Mouse (Mus musculus) lung, postnatal 10 days (tissue): ENCODE data around the gene Ccl2.
A peak's percentile ranks its signal among the peaks of the same experiment; 100 is the strongest.

Experiments used
- DNase-seq: peaks from one replicate; pipeline ENCODE4 v3.0.0; 2021

Ccl2 gene

GRCm38 (mm10) chr11:82038535-82038934 lies 3.2 kb downstream of the Ccl2 start, which contains the start of gene Gm17268:
TSS of gene Gm17268 (minus strand) at chr11:82038562.
- DNase-seq, result peak; percentile 25

DNA sequence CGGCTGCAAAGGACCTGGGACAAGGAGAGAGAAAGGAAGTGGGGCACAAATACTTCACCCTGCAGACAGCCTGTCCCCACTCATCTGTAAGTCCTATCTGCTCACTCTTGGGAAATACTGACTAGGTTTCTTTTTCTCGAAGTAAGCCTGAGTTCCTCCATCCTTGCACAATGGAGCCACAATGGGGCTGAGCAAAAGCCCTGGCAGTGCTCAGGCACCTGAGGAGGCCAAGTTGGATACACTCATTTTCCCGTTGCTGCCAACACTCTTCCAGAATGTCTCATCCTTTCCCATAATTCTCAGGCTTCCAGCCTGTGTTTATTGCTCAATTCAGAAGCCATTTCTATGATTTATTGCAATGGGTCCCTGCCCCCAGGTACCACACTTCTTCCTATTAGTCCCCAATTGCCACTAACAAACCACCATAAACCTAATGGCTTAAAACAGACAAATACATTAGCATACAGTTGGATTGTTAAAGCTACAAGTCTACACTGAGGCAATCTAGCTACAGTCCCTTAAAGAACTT lies 3.8 kb downstream of the Ccl2 start:
- DNase-seq, result no peak

- DNase-seq, result peak; percentile 17
Measured at GRCm38 (mm10) chr11:82041671-82042080, 6.3 kb downstream of the Ccl2 start.

DNA sequence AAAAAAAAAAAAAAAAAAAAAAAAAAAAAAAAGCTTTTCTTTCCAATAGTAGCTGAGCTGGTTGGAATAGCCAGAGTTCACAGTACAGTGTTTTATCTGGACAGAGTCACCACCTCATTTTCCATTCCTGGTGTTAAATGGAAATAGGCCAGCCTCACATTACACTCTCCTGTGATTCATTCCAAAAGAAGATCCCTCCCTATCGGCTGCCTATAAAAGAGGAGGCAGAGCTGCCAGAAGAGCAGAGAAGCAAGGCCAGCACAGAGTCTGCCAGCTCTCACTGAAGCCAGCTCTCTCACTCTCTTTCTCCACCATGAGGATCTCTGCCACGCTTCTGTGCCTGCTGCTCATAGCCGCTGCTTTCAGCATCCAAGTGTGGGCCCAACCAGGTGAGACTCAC lies 10.1 kb downstream of the Ccl2 start, which contains the start of gene Ccl7:
Ccl7 (plus strand) TSS at position 242 of the 400 bp plus-strand sequence.
- peak; percentile 27 for DNase-seq

DNA sequence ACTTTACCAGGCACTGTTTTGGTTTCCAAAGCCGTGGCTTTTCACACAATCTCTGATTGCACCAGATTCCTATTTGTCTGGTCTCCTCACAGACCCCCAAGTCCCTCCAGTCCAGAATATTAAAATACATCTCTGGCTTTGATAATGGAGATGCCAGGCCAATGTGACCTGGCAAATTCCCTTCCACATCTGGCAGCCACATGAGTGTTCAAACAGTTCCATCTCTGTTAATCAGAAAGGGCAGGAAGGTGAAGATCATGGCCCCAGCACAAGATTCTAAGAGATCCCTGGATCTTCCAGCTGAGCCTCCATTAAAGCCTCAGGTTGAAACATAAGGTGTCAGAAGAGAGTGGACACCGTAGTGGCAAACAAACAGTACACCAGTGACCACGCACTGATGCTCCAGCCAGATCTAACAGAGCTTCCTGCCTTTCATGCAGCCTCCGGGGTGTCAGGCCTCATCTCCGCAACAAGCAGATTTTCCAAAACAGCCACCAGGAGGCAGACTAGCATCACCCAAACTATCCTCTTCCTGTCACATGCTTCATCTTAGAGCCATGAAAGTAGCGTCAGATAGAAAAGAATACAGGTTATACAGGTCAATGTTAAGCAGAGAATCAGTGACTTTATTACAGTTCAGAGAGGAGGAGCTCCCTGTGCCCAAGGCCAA lies 12.5 kb downstream of the Ccl2 start:
- peak; percentile 74 for DNase-seq

- no peak for DNase-seq
Measured at GRCm38 (mm10) chr11:82053849-82054248, 18.5 kb downstream of the Ccl2 start.

- no peak for DNase-seq
Measured at GRCm38 (mm10) chr11:82057646-82058045, 22.3 kb downstream of the Ccl2 start, which contains the start of gene Ccl11. TSS of gene Ccl11 (plus strand) at chr11:82057823.

GRCm38 (mm10) chr11:82062226-82062625 lies 26.9 kb downstream of the Ccl2 start:
- DNase-seq, result no peak

DNA sequence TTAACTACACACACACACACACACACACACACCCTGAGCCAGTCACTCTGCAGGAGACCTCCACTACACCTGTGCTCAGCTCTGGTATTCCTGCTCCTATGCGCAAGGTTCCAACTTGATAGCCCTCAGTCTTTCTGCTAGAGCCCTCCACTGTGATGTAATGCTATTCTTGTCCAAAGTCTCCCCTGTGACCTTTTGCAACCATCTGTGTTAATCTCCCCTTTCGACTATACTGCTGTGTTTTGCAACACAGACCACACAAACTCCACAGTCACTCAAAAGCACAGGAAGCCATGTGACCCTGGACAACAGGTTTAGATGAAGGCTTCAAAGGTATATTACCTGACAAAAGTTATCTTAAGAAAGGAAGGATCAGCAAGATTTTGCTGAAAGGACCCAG lies 28.1 kb downstream of the Ccl2 start:
- DNase-seq, result no peak

- no peak for DNase-seq
Measured at GRCm38 (mm10) chr11:82066953-82067571, 31.7 kb downstream of the Ccl2 start.

DNA sequence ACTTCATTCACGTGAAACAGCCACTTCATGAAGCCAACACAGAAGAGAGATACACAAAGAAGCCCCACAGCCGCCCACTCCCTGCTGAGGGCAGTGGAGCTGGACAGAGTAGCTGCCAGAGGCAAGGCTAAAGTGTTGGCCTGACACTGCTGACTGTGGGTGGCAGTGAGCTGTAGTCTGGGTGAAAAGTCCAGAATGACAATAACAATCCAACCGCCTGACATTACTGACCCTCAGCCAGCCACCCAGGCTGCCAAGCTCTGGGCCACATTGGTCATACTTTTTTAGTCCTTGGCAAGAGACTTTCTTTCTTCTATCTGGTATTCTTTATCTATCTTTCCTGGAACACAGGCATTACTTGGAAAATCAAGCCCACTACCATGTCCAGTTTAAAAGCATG lies 35.7 kb downstream of the Ccl2 start:
- no peak for DNase-seq

DNA sequence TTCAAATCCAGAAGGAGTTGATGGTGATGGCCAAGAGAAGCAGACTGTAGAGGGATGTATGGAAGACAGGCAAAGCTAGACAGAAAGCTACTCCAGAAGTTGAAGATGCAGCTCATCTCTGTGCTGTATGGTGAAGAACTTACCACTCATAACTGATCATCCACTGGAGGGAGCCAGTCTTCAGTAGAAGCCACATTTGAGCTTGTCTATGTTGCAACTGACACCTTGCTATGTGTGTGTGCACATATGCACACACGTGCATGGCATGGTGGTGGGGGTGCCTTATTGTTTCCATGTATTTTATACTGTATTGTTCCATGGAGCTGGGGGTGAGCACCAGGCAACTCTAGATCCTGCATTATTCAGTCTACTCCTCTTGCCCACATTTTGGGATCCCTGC lies 37.0 kb downstream of the Ccl2 start:
- no peak for DNase-seq

DNA sequence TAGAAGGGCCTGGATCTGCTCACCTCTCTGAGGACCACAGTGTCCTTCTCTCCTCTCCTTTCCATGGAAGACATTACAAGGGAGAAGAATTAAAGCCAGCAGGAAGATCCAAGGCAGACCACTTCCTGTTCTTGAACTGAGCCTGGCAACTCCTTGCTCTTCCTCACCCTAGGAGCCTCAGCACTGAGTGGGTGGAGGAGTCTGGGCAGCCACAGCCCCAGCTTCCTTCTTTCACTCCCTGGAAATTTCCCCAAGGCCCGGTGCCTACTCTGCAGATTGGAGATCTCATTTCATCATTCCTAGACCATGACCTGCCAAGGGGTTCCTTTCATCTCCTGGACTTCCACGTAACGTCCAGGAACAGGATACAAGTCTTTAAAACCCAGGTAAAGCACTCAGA lies 37.6 kb downstream of the Ccl2 start:
- DNase-seq, result no peak

- no peak for DNase-seq
Measured at GRCm38 (mm10) chr11:82073686-82074085, 38.3 kb downstream of the Ccl2 start.

GRCm38 (mm10) chr11:82077031-82077430 lies 41.7 kb downstream of the Ccl2 start:
- no peak for DNase-seq

GRCm38 (mm10) chr11:82078136-82078730 lies 42.9 kb downstream of the Ccl2 start:
- no peak for DNase-seq

- no peak for DNase-seq
Measured at GRCm38 (mm10) chr11:82080865-82081264, 45.5 kb downstream of the Ccl2 start.

GRCm38 (mm10) chr11:82084360-82084759 lies 49.0 kb downstream of the Ccl2 start:
- DNase-seq, result no peak
